Mouse (Mus musculus) liver, embryonic 11.5 days (tissue): ENCODE measurements around the gene Tlr9. TPM values are rescaled to one million over a fixed set of nuclear protein-coding genes. Genes with fewer than 3 reads are reported as not detected.

ENCODE experiments used
- ATAC-seq: fragments of 200-750 bp; cut with Nextera tagmentation; replicated peaks from 2 replicates; pipeline ENCODE4 v1.8.0; 2017; ENCODE audit warnings: moderate number of reproducible peaks, mild to moderate bottlenecking, moderate TSS enrichment, moderate library complexity; ENCODE audit not compliant: low FRiP score
- DNase-seq: peaks from one replicate; pipeline ENCODE4 v3.0.0-alpha.2; 2017; ENCODE audit warnings: low spot score
- H3K27ac ChIP-seq: fragments of 300-500 bp; sonication (generic); 2 replicates; pipeline ENCODE4 v1.5.1; 2014; ENCODE audit warnings: mild to moderate bottlenecking, low read depth, low read length, control low read depth
- H3K27me3 ChIP-seq: fragments of 300-500 bp; sonication (generic); replicated peaks from 2 replicates; pipeline ENCODE4 v1.6.1; 2014; ENCODE audit warnings: low read length, mixed read lengths; ENCODE audit not compliant: control insufficient read depth, insufficient read depth
- H3K36me3 ChIP-seq: fragments of 300-500 bp; sonication (generic); 2 replicates; pipeline ENCODE4 v1.6.1; 2014; ENCODE audit warnings: mild to moderate bottlenecking, low read length, moderate library complexity, mixed read lengths; ENCODE audit not compliant: control insufficient read depth, insufficient read depth
- H3K4me1 ChIP-seq: fragments of 300-500 bp; sonication (generic); replicated peaks from 2 replicates; pipeline ENCODE4 v1.6.1; 2014; ENCODE audit warnings: low read length, mixed read lengths; ENCODE audit not compliant: control insufficient read depth, insufficient read depth
- H3K4me2 ChIP-seq: fragments of 300-500 bp; sonication (generic); 2 replicates; pipeline ENCODE4 v1.6.1; 2014; ENCODE audit warnings: mild to moderate bottlenecking, control low read depth, moderate library complexity
- H3K4me3 ChIP-seq: fragments of 300-500 bp; sonication (generic); 2 replicates; pipeline ENCODE4 v1.5.1; 2014; ENCODE audit warnings: low read depth, low read length, control low read depth
- H3K9ac ChIP-seq: fragments of 300-500 bp; sonication (generic); 2 replicates; pipeline ENCODE4 v1.6.1; 2014; ENCODE audit warnings: low read depth, low read length, control low read depth
- H3K9me3 ChIP-seq: fragments of 300-500 bp; sonication (generic); 2 replicates; pipeline ENCODE4 v1.6.1; 2016; ENCODE audit warnings: low read length, inconsistent platforms, mixed read lengths; ENCODE audit not compliant: control insufficient read depth
- WGBS: fragments of 180-500 bp; shearing (Covaris S2); extraction: QIAGEN DNeasy Blood & Tissue Kit; methylation state at CpG from one replicate; pipeline ENCODE4 v1.1.7; 2014; 5-methylcytosine and 5-hydroxymethylcytosine counted together
- polyA plus RNA-seq: library from polyadenylated mRNA; unstranded; fragments of >200 nt; fragmentation: Nextera tagmentation; extraction: Ambion mirVana; gene quantifications from 2 replicates; pipeline ENCODE4 v1.2.1, GENCODE M21; 2014

Gene Tlr9
- polyA plus RNA-seq, 1 experiment from 2014 or later: not detected

GRCm38 (mm10) chr9:106262075-106262474, 39.7 kb downstream of the Tlr9 start:
- no peak overlapping the region for H3K4me3 ChIP-seq
- H3K4me1 ChIP-seq: no peaks in the 10 kb centered on the region
- H3K9me3 ChIP-seq: no peaks in the 10 kb centered on the region
- H3K4me2 ChIP-seq: no peak overlapping the region
- H3K27me3 ChIP-seq: no peaks in the 10 kb centered on the region
- no peaks in the 10 kb centered on the region for H3K36me3 ChIP-seq
- no peak overlapping the region for H3K27ac ChIP-seq
- DNase-seq (no peak), ATAC-seq (no peak)
- no peak overlapping the region for H3K9ac ChIP-seq
- 84% methylated on average over 3 of the region's 3 CpGs for WGBS

GRCm38 (mm10) chr9:106263381-106263924, 41.1 kb downstream of the Tlr9 start:
- 0 out of 2 replicates have a peak, but pooled peaks cover 2% of the 10 kb centered on the region for H3K4me1 ChIP-seq
- no peak overlapping the region for H3K4me3 ChIP-seq
- H3K27me3 ChIP-seq: no peaks in the 10 kb centered on the region
- no peak overlapping the region for H3K4me2 ChIP-seq
- DNase-seq (no peak), ATAC-seq (no peak)
- H3K27ac ChIP-seq: no peak overlapping the region
- H3K9me3 ChIP-seq: no peaks in the 10 kb centered on the region
- no peak overlapping the region for H3K9ac ChIP-seq
- H3K36me3 ChIP-seq: no peaks in the 10 kb centered on the region
- WGBS: 72% methylated on average over 9 of the region's 9 CpGs

- H3K36me3 ChIP-seq: no peaks in the 10 kb centered on the region
- DNase-seq (no peak), ATAC-seq (no peak)
- 68% methylated on average over 12 of the region's 12 CpGs for WGBS
- 0 out of 2 replicates have a peak, but pooled peaks cover 9% of the 10 kb centered on the region for H3K4me1 ChIP-seq
- no peak overlapping the region for H3K9ac ChIP-seq
- H3K27me3 ChIP-seq: no peaks in the 10 kb centered on the region
- no peak overlapping the region for H3K4me2 ChIP-seq
- H3K9me3 ChIP-seq: no peaks in the 10 kb centered on the region
- no peak overlapping the region for H3K4me3 ChIP-seq
- no peak overlapping the region for H3K27ac ChIP-seq
Measured at GRCm38 (mm10) chr9:106265358-106266075, 43.1 kb downstream of the Tlr9 start.

DNA sequence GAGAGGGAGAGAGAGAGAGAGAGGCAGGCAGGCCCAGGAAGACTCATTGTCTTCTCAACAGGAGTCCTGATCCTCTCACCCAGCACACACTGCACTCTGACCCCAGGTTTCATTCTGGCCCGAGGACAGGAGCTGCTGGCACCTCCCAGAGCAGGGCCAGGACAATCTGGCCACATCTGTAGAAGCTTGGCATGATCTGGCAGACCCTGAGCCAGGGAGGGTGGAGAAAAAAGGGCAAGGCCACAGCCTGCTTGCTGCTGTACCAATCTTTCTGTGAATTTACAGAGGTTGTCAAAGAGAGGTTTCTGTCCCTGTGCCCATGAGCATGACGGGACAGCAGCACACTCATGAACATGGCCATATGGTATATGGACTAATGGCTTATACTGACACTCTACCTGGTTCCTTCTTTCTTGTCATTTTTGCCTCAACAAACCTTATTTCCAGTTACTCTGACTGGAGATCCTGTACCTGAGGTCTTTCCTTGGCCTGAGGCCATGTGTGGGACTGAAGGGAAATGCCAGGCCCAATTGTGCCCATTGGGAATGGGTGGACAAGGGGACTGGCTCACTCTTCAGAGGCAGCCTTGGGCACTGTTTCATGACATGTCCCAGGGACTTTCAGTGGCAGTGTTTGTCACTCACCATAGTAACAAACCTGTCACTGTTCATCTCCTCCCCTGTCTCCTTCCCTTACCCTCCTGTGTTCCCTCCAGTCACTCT, 44.7 kb downstream of the Tlr9 start:
- DNase-seq (no peak), ATAC-seq (no peak)
- no peak overlapping the region for H3K4me3 ChIP-seq
- 55% methylated on average over 2 of the region's 2 CpGs for WGBS
- 0 out of 2 replicates have a peak, but pooled peaks cover 9% of the 10 kb centered on the region for H3K4me1 ChIP-seq
- H3K27me3 ChIP-seq: no peaks in the 10 kb centered on the region
- H3K27ac ChIP-seq: no peak overlapping the region
- H3K36me3 ChIP-seq: no peaks in the 10 kb centered on the region
- H3K9ac ChIP-seq: no peak overlapping the region
- no peak overlapping the region for H3K4me2 ChIP-seq
- no peaks in the 10 kb centered on the region for H3K9me3 ChIP-seq

GRCm38 (mm10) chr9:106268421-106268820, 46.0 kb downstream of the Tlr9 start:
- H3K27me3 ChIP-seq: no peaks in the 10 kb centered on the region
- ATAC-seq: no peak; the same call in 1 of the 2 replicates
- H3K9ac ChIP-seq: no peak overlapping the region
- no peak overlapping the region for H3K27ac ChIP-seq
- no peak overlapping the region for H3K4me2 ChIP-seq
- DNase-seq: no peak
- 0 out of 2 replicates have a peak, but pooled peaks cover 9% of the 10 kb centered on the region for H3K4me1 ChIP-seq
- no peaks in the 10 kb centered on the region for H3K36me3 ChIP-seq
- H3K9me3 ChIP-seq: no peaks in the 10 kb centered on the region
- no peak overlapping the region for H3K4me3 ChIP-seq
- WGBS: 43% methylated on average over 4 of the region's 4 CpGs

- no peak overlapping the region for H3K4me2 ChIP-seq
- ATAC-seq (no peak), DNase-seq (no peak)
- WGBS: 63% methylated on average over 9 of the region's 9 CpGs
- H3K4me1 ChIP-seq: 0 out of 2 replicates have a peak, but pooled peaks cover 9% of the 10 kb centered on the region
- H3K4me3 ChIP-seq: no peak overlapping the region
- H3K9ac ChIP-seq: no peak overlapping the region
- H3K27me3 ChIP-seq: no peaks in the 10 kb centered on the region
- no peaks in the 10 kb centered on the region for H3K36me3 ChIP-seq
- no peaks in the 10 kb centered on the region for H3K9me3 ChIP-seq
- no peak overlapping the region for H3K27ac ChIP-seq
Measured at GRCm38 (mm10) chr9:106269076-106269788, 46.8 kb downstream of the Tlr9 start.

DNA sequence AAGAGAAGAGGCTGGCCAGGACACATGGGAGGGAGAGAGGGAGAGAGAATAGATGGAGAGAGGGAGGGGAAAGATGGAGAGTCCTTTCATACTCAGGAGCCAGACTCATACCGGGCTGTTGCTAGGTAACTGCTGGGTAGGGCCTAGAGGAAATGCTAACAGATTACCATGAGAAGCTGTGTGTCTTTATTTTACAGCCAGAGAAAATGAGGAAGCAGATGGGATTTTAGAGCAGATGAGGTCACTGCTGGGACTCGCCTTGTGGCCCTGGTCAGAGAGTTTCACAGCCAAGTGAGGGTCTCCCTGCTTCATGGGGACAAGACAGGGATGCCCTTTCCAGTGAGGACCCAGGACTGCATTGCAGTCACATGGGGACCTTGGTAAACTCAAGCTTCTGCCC, 47.5 kb downstream of the Tlr9 start:
- no peaks in the 10 kb centered on the region for H3K27me3 ChIP-seq
- DNase-seq: no peak
- no peaks in the 10 kb centered on the region for H3K36me3 ChIP-seq
- 47% methylated on average over 2 of the region's 2 CpGs for WGBS
- H3K27ac ChIP-seq: no peak overlapping the region
- no peaks in the 10 kb centered on the region for H3K9me3 ChIP-seq
- 0 out of 2 replicates have a peak, but pooled peaks cover 9% of the 10 kb centered on the region for H3K4me1 ChIP-seq
- H3K9ac ChIP-seq: no peak overlapping the region
- no peak overlapping the region for H3K4me3 ChIP-seq
- H3K4me2 ChIP-seq: no peak overlapping the region
- ATAC-seq: no peak

GRCm38 (mm10) chr9:106270656-106271055, 48.3 kb downstream of the Tlr9 start:
- H3K4me3 ChIP-seq: no peak overlapping the region

More at GRCm38 (mm10) chr9:106270656-106271055, 48.3 kb downstream of the Tlr9 start:
- ATAC-seq: no peak
- Histone ChIP-seq H3K4me2 (no peak overlapping the region), H3K27me3 (no peaks in the 10 kb centered on the region), H3K27ac (no peak overlapping the region), H3K9ac (no peak overlapping the region), H3K9me3 (no peaks in the 10 kb centered on the region), H3K4me1 (0 out of 2 replicates have a peak, but pooled peaks cover 9% of the 10 kb centered on the region), H3K36me3 (no peaks in the 10 kb centered on the region)
- 70% methylated on average over 4 of the region's 4 CpGs for WGBS
- no peak for DNase-seq
